Mouse (Mus musculus): Measurements from ENCODE around the gene Acrbp.

Acrbp gene

GRCm38 (mm10) chr6:125099421-125099971 is 50.0 kb downstream of the Acrbp start:
- peak; percentile 64 to 66 for DNase-seq (ENCODE audit: low spot score in 2 of 2)

GRCm38 (mm10) chr6:125101444-125101843 is 52.0 kb downstream of the Acrbp start:
- DNase-seq (ENCODE audit: low spot score in 2 of 2): no peak

- DNase-seq (ENCODE audit: low spot score in 2 of 2): no peak
These were observed 54.7 kb downstream of the Acrbp start for GRCm38 (mm10) chr6:125104223-125104622.

GRCm38 (mm10) chr6:125107705-125108104 is 58.2 kb downstream of the Acrbp start:
- DNase-seq (ENCODE audit: low spot score in 2 of 2): no peak

- DNase-seq (ENCODE audit: low spot score in 2 of 2): no peak
These were observed 59.9 kb downstream of the Acrbp start for GRCm38 (mm10) chr6:125109371-125109770.

- DNase-seq (ENCODE audit: low spot score in 2 of 2): peak in 1 of 2 experiments; percentile 30
These were observed 61.4 kb downstream of the Acrbp start for GRCm38 (mm10) chr6:125110927-125111326.

GRCm38 (mm10) chr6:125112553-125112952 is 63.1 kb downstream of the Acrbp start:
- no peak for DNase-seq (ENCODE audit: low spot score in 2 of 2)

Data from natural killer cell, adult 2 months (primary cell).